Mouse (Mus musculus): ENCODE measurements around the gene Cdh22. TPM values are rescaled to one million over a fixed set of nuclear protein-coding genes. Genes with fewer than 3 reads are reported as not detected.

Gene Cdh22
- polyA plus RNA-seq, 1 experiment from 2014 or later, result 9.4 TPM

- no peaks in the 10 kb centered on the region for H3K36me3 ChIP-seq
- H3K9ac ChIP-seq, result no peak overlapping the region
- no peak overlapping the region for H3K4me3 ChIP-seq
- no peak for ATAC-seq (ENCODE audit: low FRiP score)
- no peaks in the 10 kb centered on the region for H3K9me3 ChIP-seq
- H3K27me3 ChIP-seq, result peaks cover 9% of the 10 kb centered on the region; the same call in 1 of the 2 replicates
- 55% methylated on average over 8 of the region's 8 CpGs for WGBS
- H3K4me1 ChIP-seq (replicated peaks), result peaks cover 41% of the 10 kb centered on the region
- no peak overlapping the region for H3K4me2 ChIP-seq
- H3K27ac ChIP-seq, result no peak overlapping the region
These were observed 143.2 kb downstream of the Cdh22 start for GRCm38 (mm10) chr2:165091433-165091965.

- WGBS, result 86% methylated on average over 2 of the region's 2 CpGs
- no peak for ATAC-seq (ENCODE audit: low FRiP score)
- no peak within 1 kb of the TSS for H3K27ac ChIP-seq
These were observed 144.0 kb downstream of the Cdh22 start, which contains the start of gene 1700025C18Rik for GRCm38 (mm10) chr2:165090650-165091049. Gene 1700025C18Rik (minus strand): TSS chr2:165090750.

GRCm38 (mm10) chr2:165089470-165089869 is 145.2 kb downstream of the Cdh22 start:
- H3K9me3 ChIP-seq, result no peaks in the 10 kb centered on the region
- no peak overlapping the region for H3K27ac ChIP-seq
- no peak overlapping the region for H3K9ac ChIP-seq
- no peak overlapping the region for H3K4me2 ChIP-seq
- 44% methylated on average over 14 of the region's 14 CpGs for WGBS
- H3K4me1 ChIP-seq (replicated peaks), result peaks cover 35% of the 10 kb centered on the region
- no peak for ATAC-seq (ENCODE audit: low FRiP score)
- no peak overlapping the region for H3K4me3 ChIP-seq
- no peaks in the 10 kb centered on the region for H3K36me3 ChIP-seq
- peaks cover 13% of the 10 kb centered on the region; the same call in 1 of the 2 replicates for H3K27me3 ChIP-seq

More at GRCm38 (mm10) chr2:165090650-165091049, 144.0 kb downstream of the Cdh22 start, which contains the start of gene 1700025C18Rik:
- Histone ChIP-seq H3K36me3 (no peaks in the 10 kb centered on the region), H3K4me1 (replicated peaks) (peaks cover 39% of the 10 kb centered on the region), H3K4me2 (no peak within 1 kb of the TSS), H3K9ac (no peak within 1 kb of the TSS), H3K4me3 (no peak within 1 kb of the TSS), H3K9me3 (no peaks in the 10 kb centered on the region), H3K27me3 (peaks cover 10% of the 10 kb centered on the region; the same call in 1 of the 2 replicates)

- Histone ChIP-seq H3K4me1 (replicated peaks) (peaks cover 22% of the 10 kb centered on the region), H3K4me2 (no peak overlapping the region), H3K9me3 (no peaks in the 10 kb centered on the region), H3K27me3 (peaks cover 17% of the 10 kb centered on the region; the same call in 1 of the 2 replicates), H3K9ac (no peak overlapping the region), H3K4me3 (no peak overlapping the region), H3K36me3 (no peaks in the 10 kb centered on the region), H3K27ac (0 out of 2 replicates have a peak overlapping the region, but pooled peaks have one; percentile 19)
- ATAC-seq (ENCODE audit: low FRiP score), result no peak
- 68% methylated on average over 4 of the region's 4 CpGs for WGBS
These were observed 148.0 kb downstream of the Cdh22 start for GRCm38 (mm10) chr2:165086634-165087033.

- WGBS, result 47% methylated on average over 7 of the region's 7 CpGs
These were observed 153.4 kb downstream of the Cdh22 start for GRCm38 (mm10) chr2:165081257-165081656.

GRCm38 (mm10) chr2:165080657-165081056 is 154.0 kb downstream of the Cdh22 start:
- H3K9ac ChIP-seq, result no peak overlapping the region
- H3K9me3 ChIP-seq, result no peaks in the 10 kb centered on the region
- no peak for ATAC-seq (ENCODE audit: low FRiP score)
- H3K4me3 ChIP-seq, result no peak overlapping the region
- H3K27ac ChIP-seq, result no peak overlapping the region
- H3K4me2 ChIP-seq, result no peak overlapping the region
- WGBS, result 32% methylated on average over 9 of the region's 9 CpGs
- no peaks in the 10 kb centered on the region for H3K36me3 ChIP-seq
- H3K27me3 ChIP-seq, result peaks cover 58% of the 10 kb centered on the region
- peaks cover 46% of the 10 kb centered on the region for H3K4me1 ChIP-seq (replicated peaks)

More at GRCm38 (mm10) chr2:165081257-165081656, 153.4 kb downstream of the Cdh22 start:
- Histone ChIP-seq H3K9me3 (no peaks in the 10 kb centered on the region), H3K4me2 (no peak overlapping the region), H3K27me3 (peaks cover 57% of the 10 kb centered on the region), H3K4me1 (replicated peaks) (peaks cover 46% of the 10 kb centered on the region), H3K9ac (0 out of 2 replicates have a peak overlapping the region, but pooled peaks have one; percentile 31), H3K36me3 (no peaks in the 10 kb centered on the region), H3K4me3 (no peak overlapping the region), H3K27ac (no peak overlapping the region)
- ATAC-seq (ENCODE audit: low FRiP score), result no peak

- Histone ChIP-seq H3K36me3 (no peaks in the 10 kb centered on the region), H3K27me3 (peaks cover 67% of the 10 kb centered on the region), H3K9me3 (no peaks in the 10 kb centered on the region), H3K9ac (peak overlapping the region; percentile 43; the same call in 1 of the 2 replicates), H3K27ac (no peak overlapping the region), H3K4me2 (no peak overlapping the region), H3K4me1 (replicated peaks) (peaks cover 55% of the 10 kb centered on the region), H3K4me3 (no peak overlapping the region)
- 17% methylated on average over 10 of the region's 10 CpGs for WGBS
- ATAC-seq (ENCODE audit: low FRiP score), result no peak
These were observed 156.0 kb downstream of the Cdh22 start for GRCm38 (mm10) chr2:165078605-165079004.

GRCm38 (mm10) chr2:165078045-165078444 is 156.6 kb downstream of the Cdh22 start:
- H3K9me3 ChIP-seq, result no peaks in the 10 kb centered on the region
- peak overlapping the region; percentile 43; the same call in 1 of the 2 replicates for H3K9ac ChIP-seq
- peaks cover 73% of the 10 kb centered on the region for H3K27me3 ChIP-seq
- peaks cover 60% of the 10 kb centered on the region for H3K4me1 ChIP-seq (replicated peaks)
- no peak overlapping the region for H3K27ac ChIP-seq
- WGBS, result 62% methylated on average over 8 of the region's 8 CpGs
- H3K36me3 ChIP-seq, result no peaks in the 10 kb centered on the region
- ATAC-seq (ENCODE audit: low FRiP score), result no peak
- no peak overlapping the region for H3K4me2 ChIP-seq
- H3K4me3 ChIP-seq, result no peak overlapping the region

GRCm38 (mm10) chr2:165077055-165077454 is 157.6 kb downstream of the Cdh22 start:
- 4% methylated on average over 9 of the region's 9 CpGs for WGBS
- H3K4me2 ChIP-seq, result peak overlapping the region; percentile 11; the same call in 1 of the 2 replicates

GRCm38 (mm10) chr2:165074937-165075336 is 159.7 kb downstream of the Cdh22 start:
- peaks cover 80% of the 10 kb centered on the region for H3K27me3 ChIP-seq
- no peaks in the 10 kb centered on the region for H3K9me3 ChIP-seq
- H3K4me1 ChIP-seq (replicated peaks), result peaks cover 66% of the 10 kb centered on the region
- WGBS, result 42% methylated on average over 2 of the region's 2 CpGs
- no peak overlapping the region for H3K27ac ChIP-seq
- H3K4me2 ChIP-seq, result no peak overlapping the region
- no peaks in the 10 kb centered on the region for H3K36me3 ChIP-seq
- no peak for ATAC-seq (ENCODE audit: low FRiP score)
- H3K9ac ChIP-seq, result no peak overlapping the region
- H3K4me3 ChIP-seq, result no peak overlapping the region

More at GRCm38 (mm10) chr2:165077055-165077454, 157.6 kb downstream of the Cdh22 start:
- Histone ChIP-seq H3K36me3 (no peaks in the 10 kb centered on the region), H3K4me1 (replicated peaks) (peaks cover 62% of the 10 kb centered on the region), H3K9me3 (no peaks in the 10 kb centered on the region), H3K9ac (peak overlapping the region; percentile 43; the same call in 1 of the 2 replicates), H3K27ac (peak overlapping the region; percentile 55), H3K4me3 (no peak overlapping the region), H3K27me3 (peaks cover 82% of the 10 kb centered on the region)
- peak; percentile 29 for ATAC-seq (ENCODE audit: low FRiP score)

- H3K9me3 ChIP-seq, result no peaks in the 10 kb centered on the region
- H3K4me3 ChIP-seq, result no peak overlapping the region
- H3K27ac ChIP-seq, result no peak overlapping the region
- H3K27me3 ChIP-seq, result peaks cover 74% of the 10 kb centered on the region
- no peak overlapping the region for H3K4me2 ChIP-seq
- peaks cover 65% of the 10 kb centered on the region for H3K4me1 ChIP-seq (replicated peaks)
- H3K36me3 ChIP-seq, result no peaks in the 10 kb centered on the region
- H3K9ac ChIP-seq, result no peak overlapping the region
- no peak for ATAC-seq (ENCODE audit: low FRiP score)
- 52% methylated on average over 11 of the region's 11 CpGs for WGBS
These were observed 160.4 kb downstream of the Cdh22 start for GRCm38 (mm10) chr2:165074081-165074884.

- no peak overlapping the region for H3K27ac ChIP-seq
- H3K9me3 ChIP-seq, result no peaks in the 10 kb centered on the region
- peaks cover 59% of the 10 kb centered on the region for H3K4me1 ChIP-seq (replicated peaks)
- no peak overlapping the region for H3K4me2 ChIP-seq
- 15% methylated on average over 9 of the region's 9 CpGs for WGBS
- H3K27me3 ChIP-seq, result peaks cover 68% of the 10 kb centered on the region
- no peak overlapping the region for H3K9ac ChIP-seq
- H3K4me3 ChIP-seq, result no peak overlapping the region
- ATAC-seq (ENCODE audit: low FRiP score), result no peak
- no peaks in the 10 kb centered on the region for H3K36me3 ChIP-seq
These were observed 161.3 kb downstream of the Cdh22 start for GRCm38 (mm10) chr2:165073381-165073781.
